Mouse (Mus musculus) lung, embryonic 14.5 days (tissue): ENCODE data around the gene Hagh. TPM values are rescaled to one million over a fixed set of nuclear protein-coding genes. Genes with fewer than 3 reads are reported as not detected.

Experiments used
- ATAC-seq: fragments of 200-750 bp; cut with Nextera tagmentation; 2 replicates; pipeline ENCODE4 v1.8.0; 2017; ENCODE audit warnings: mild to moderate bottlenecking, moderate TSS enrichment, moderate library complexity; ENCODE audit not compliant: insufficient read depth
- DNase-seq: peaks from one replicate; pipeline ENCODE4 v3.0.0-alpha.2; 2015
- H3K27ac ChIP-seq: fragments of 300-500 bp; sonication (generic); 2 replicates; pipeline ENCODE4 v1.5.1; 2014; ENCODE audit warnings: low read depth, mild to moderate bottlenecking, moderate library complexity
- H3K27me3 ChIP-seq: fragments of 300-500 bp; sonication (generic); 2 replicates; pipeline ENCODE4 v1.6.1; 2014; ENCODE audit warnings: low read length, control low read depth; ENCODE audit not compliant: insufficient read depth
- H3K36me3 ChIP-seq: fragments of 300-500 bp; sonication (generic); 2 replicates; pipeline ENCODE4 v1.6.1; 2014; ENCODE audit warnings: control low read depth; ENCODE audit not compliant: insufficient read depth
- H3K4me1 ChIP-seq: fragments of 300-500 bp; sonication (generic); 2 replicates; pipeline ENCODE4 v1.6.1; 2014; ENCODE audit warnings: antibody characterized with exemption, control low read depth; ENCODE audit not compliant: insufficient read depth
- H3K4me2 ChIP-seq: fragments of 300-500 bp; sonication (generic); 2 replicates; pipeline ENCODE4 v1.6.1; 2014; ENCODE audit warnings: mild to moderate bottlenecking
- H3K4me3 ChIP-seq: fragments of 300-500 bp; sonication (generic); 2 replicates; pipeline ENCODE4 v1.5.1; 2014; ENCODE audit warnings: low read depth, low read length
- H3K9ac ChIP-seq: fragments of 300-500 bp; sonication (generic); 2 replicates; pipeline ENCODE4 v1.6.1; 2014
- H3K9me3 ChIP-seq: fragments of 300-500 bp; sonication (generic); 2 replicates; pipeline ENCODE4 v1.6.1; 2016; ENCODE audit warnings: low read depth, low read length, control low read depth
- CTCF ChIP-seq: IDR thresholded peaks from 2 replicates; pipeline ENCODE4 v1.5.1; 2016; ENCODE audit warnings: antibody characterized with exemption, low read depth
- WGBS: fragments of 180-500 bp; shearing (Covaris S2); extraction: QIAGEN DNeasy Blood & Tissue Kit; methylation state at CpG from one replicate; pipeline ENCODE4 v1.1.7; 2014; 5-methylcytosine and 5-hydroxymethylcytosine counted together
- polyA plus RNA-seq: library from polyadenylated mRNA; unstranded; fragments of >200 nt; fragmentation: Nextera tagmentation; extraction: Ambion mirVana; gene quantifications from 2 replicates; pipeline ENCODE4 v1.2.1, GENCODE M21; 2014

Hagh gene
- polyA plus RNA-seq: 23.2 and 24.8 TPM in 2 replicates

- Histone ChIP-seq H3K36me3 (no peaks in the 10 kb centered on the region), H3K4me1 (no peaks in the 10 kb centered on the region), H3K27ac (no peak within 1 kb of the TSS), H3K9me3 (no peaks in the 10 kb centered on the region), H3K4me3 (no peak within 1 kb of the TSS), H3K9ac (no peak within 1 kb of the TSS), H3K27me3 (no peaks in the 10 kb centered on the region), H3K4me2 (no peak within 1 kb of the TSS)
- DNase-seq (no peak), ATAC-seq (no peak)
- 59% methylated on average over 8 of the region's 8 CpGs for WGBS
- TF ChIP-seq CTCF: no peak
Measured at GRCm38 (mm10) chr17:24839842-24840241, at the start of gene Hagh. Hagh (plus strand) TSS chr17:24840143.

GRCm38 (mm10) chr17:24792190-24792589 lies 47.8 kb upstream of the Hagh start:
- no peak for ATAC-seq
- no peak for TF ChIP-seq CTCF
- Histone ChIP-seq H3K36me3 (no peaks in the 10 kb centered on the region), H3K27me3 (no peaks in the 10 kb centered on the region), H3K4me3 (no peak overlapping the region), H3K27ac (no peak overlapping the region), H3K9me3 (no peaks in the 10 kb centered on the region), H3K9ac (no peak overlapping the region), H3K4me2 (no peak overlapping the region), H3K4me1 (no peaks in the 10 kb centered on the region)
- WGBS: 35% methylated on average over 8 of the region's 8 CpGs
- no peak for DNase-seq

GRCm38 (mm10) chr17:24794791-24795190 lies 45.2 kb upstream of the Hagh start:
- Histone ChIP-seq H3K4me3 (no peak overlapping the region), H3K36me3 (no peaks in the 10 kb centered on the region), H3K4me1 (no peaks in the 10 kb centered on the region), H3K9ac (no peak overlapping the region), H3K27ac (no peak overlapping the region), H3K4me2 (no peak overlapping the region), H3K9me3 (no peaks in the 10 kb centered on the region), H3K27me3 (no peaks in the 10 kb centered on the region)
- ATAC-seq: no peak
- no peak for TF ChIP-seq CTCF
- WGBS: 51% methylated on average over 12 of the region's 12 CpGs
- DNase-seq: peak; percentile 22

GRCm38 (mm10) chr17:24796969-24797368 lies 43.0 kb upstream of the Hagh start:
- TF ChIP-seq CTCF: no peak
- Histone ChIP-seq H3K27ac (no peak overlapping the region), H3K4me3 (no peak overlapping the region), H3K4me2 (no peak overlapping the region), H3K9ac (no peak overlapping the region), H3K36me3 (no peaks in the 10 kb centered on the region), H3K27me3 (no peaks in the 10 kb centered on the region), H3K9me3 (no peaks in the 10 kb centered on the region), H3K4me1 (no peaks in the 10 kb centered on the region)
- DNase-seq (no peak), ATAC-seq (no peak)
- WGBS: 48% methylated on average over 3 of the region's 3 CpGs

- 53% methylated on average over 9 of the region's 9 CpGs for WGBS
- H3K9me3 ChIP-seq: no peaks in the 10 kb centered on the region
- 0 out of 2 replicates have a peak, but pooled peaks cover 2% of the 10 kb centered on the region for H3K27me3 ChIP-seq
- H3K4me1 ChIP-seq: no peaks in the 10 kb centered on the region
- no peak overlapping the region for H3K4me3 ChIP-seq
- no peak overlapping the region for H3K27ac ChIP-seq
- TF ChIP-seq CTCF: no peak
- no peak for ATAC-seq
- H3K4me2 ChIP-seq: no peak overlapping the region
- no peak overlapping the region for H3K9ac ChIP-seq
- H3K36me3 ChIP-seq: no peaks in the 10 kb centered on the region
- no peak for DNase-seq
Measured at GRCm38 (mm10) chr17:24798229-24798628, 41.7 kb upstream of the Hagh start.

- no peak overlapping the region for H3K4me2 ChIP-seq
- 93% methylated on average over 4 of the region's 4 CpGs for WGBS
- no peak overlapping the region for H3K9ac ChIP-seq
- H3K27ac ChIP-seq: no peak overlapping the region
- no peaks in the 10 kb centered on the region for H3K36me3 ChIP-seq
- no peak overlapping the region for H3K4me3 ChIP-seq
- no peaks in the 10 kb centered on the region for H3K4me1 ChIP-seq
- H3K9me3 ChIP-seq: no peaks in the 10 kb centered on the region
- DNase-seq (no peak), ATAC-seq (no peak)
- peaks cover 7% of the 10 kb centered on the region for H3K27me3 ChIP-seq
- TF ChIP-seq CTCF: no peak
Measured at GRCm38 (mm10) chr17:24799476-24799875, 40.5 kb upstream of the Hagh start.

- Histone ChIP-seq H3K4me3 (no peak overlapping the region), H3K9me3 (no peaks in the 10 kb centered on the region), H3K4me2 (no peak overlapping the region), H3K9ac (no peak overlapping the region), H3K4me1 (no peaks in the 10 kb centered on the region), H3K36me3 (no peaks in the 10 kb centered on the region), H3K27ac (no peak overlapping the region), H3K27me3 (peaks cover 16% of the 10 kb centered on the region)
- ATAC-seq (no peak), DNase-seq (no peak)
- WGBS: 44% methylated on average over 3 of the region's 3 CpGs
- TF ChIP-seq CTCF: no peak
Measured at GRCm38 (mm10) chr17:24800524-24800923, 39.4 kb upstream of the Hagh start.
